Mouse (Mus musculus) ES-Bruce4 (cell line): ENCODE results near the gene Abcb5. TPM values are rescaled to one million over a fixed set of nuclear protein-coding genes. Genes with fewer than 3 reads are reported as not detected.

Experiments used
- H3K27ac ChIP-seq: 2 replicates; pipeline ENCODE4 v1.5.1; 2012; ENCODE audit warnings: low read length, inconsistent platforms; ENCODE audit not compliant: insufficient read depth
- H3K27me3 ChIP-seq: 2 replicates; pipeline ENCODE4 v1.6.1; 2012; ENCODE audit warnings: mild to moderate bottlenecking, low read length, inconsistent platforms; ENCODE audit not compliant: control insufficient read depth, poor library complexity, insufficient read depth, severe bottlenecking
- H3K36me3 ChIP-seq: 2 replicates; pipeline ENCODE4 v1.6.1; 2012; ENCODE audit warnings: inconsistent platforms, mild to moderate bottlenecking, low read length, moderate library complexity; ENCODE audit not compliant: control insufficient read depth, poor library complexity, insufficient read depth, severe bottlenecking
- H3K4me1 ChIP-seq: one replicate; pipeline ENCODE4 v1.8.1; 2011; ENCODE audit warnings: low read length; ENCODE audit not compliant: control insufficient read depth, insufficient read depth
- H3K4me3 ChIP-seq: 2 replicates; pipeline ENCODE4 v1.5.1; 2011; ENCODE audit warnings: low read depth, mild to moderate bottlenecking, low read length
- H3K9ac ChIP-seq: 2 replicates; pipeline ENCODE4 v1.6.1; 2012; ENCODE audit warnings: low read depth, mild to moderate bottlenecking, inconsistent platforms; ENCODE audit not compliant: poor library complexity, severe bottlenecking
- H3K9me3 ChIP-seq: replicated peaks from 2 replicates; pipeline ENCODE4 v1.6.1; 2012; ENCODE audit warnings: mild to moderate bottlenecking, low read length, inconsistent platforms; ENCODE audit not compliant: control insufficient read depth, poor library complexity, insufficient read depth, severe bottlenecking
- CTCF ChIP-seq: IDR thresholded peaks from one replicate; pipeline ENCODE4 v1.8.1; 2011; ENCODE audit warnings: low read depth, low read length
- EP300 ChIP-seq: IDR thresholded peaks from 2 replicates; pipeline ENCODE4 v1.6.1; 2011; ENCODE audit warnings: low read depth, low read length; ENCODE audit not compliant: insufficient read depth
- POLR2A ChIP-seq: IDR thresholded peaks from one replicate; pipeline ENCODE4 v1.8.1; 2011; ENCODE audit warnings: low read length; ENCODE audit not compliant: insufficient read depth
- polyA plus RNA-seq: library from polyadenylated mRNA; stranded (reverse); fragments of >200 nt; gene quantifications from 2 replicates; pipeline ENCODE4 v1.2.4, GENCODE M21; 2011; ENCODE audit warnings: low read depth; ENCODE audit not compliant: missing spikeins, insufficient read depth, insufficient read length

Gene Abcb5
- polyA plus RNA-seq, 1 experiment, result not detected

DNA sequence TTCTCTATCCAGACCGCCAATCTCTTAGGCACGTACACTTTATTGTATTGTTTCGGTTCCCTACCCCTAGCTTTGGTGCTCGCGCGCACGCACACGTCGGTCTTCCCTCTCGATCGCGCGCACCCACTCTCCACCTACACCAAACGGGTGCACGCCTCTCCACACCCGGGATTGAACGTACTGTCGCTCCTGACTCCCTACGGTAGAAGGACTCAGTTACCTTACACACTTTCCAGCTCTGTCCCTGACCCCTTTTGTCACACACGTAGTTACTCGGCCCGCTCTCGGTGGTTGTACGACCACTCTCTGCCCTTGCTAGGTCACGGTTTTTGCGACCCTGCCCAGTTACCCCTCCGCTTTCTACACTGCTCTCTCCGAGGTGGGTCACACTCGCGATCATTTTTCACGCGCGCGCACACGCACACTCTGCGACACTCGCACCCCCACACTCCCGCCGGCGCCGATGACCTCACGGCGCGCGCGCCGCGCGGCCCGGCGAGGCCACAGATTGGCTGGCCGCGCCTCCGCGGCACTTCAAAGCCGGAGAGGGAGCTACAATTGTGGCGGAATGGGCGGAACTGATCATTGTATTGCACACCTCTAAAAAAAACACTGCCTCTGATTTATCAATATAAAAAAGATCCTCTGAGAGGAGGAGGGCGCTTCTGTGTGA lies 119.4 kb downstream of the Abcb5 start:
- Histone ChIP-seq H3K4me1 (no peaks in the 10 kb centered on the region), H3K27me3 (peaks cover 36% of the 10 kb centered on the region), H3K27ac (no peak overlapping the region), H3K4me3 (peak overlapping the region; percentile 99), H3K9me3 (no peaks in the 10 kb centered on the region), H3K9ac (peak overlapping the region; percentile 49), H3K36me3 (no peaks in the 10 kb centered on the region)
- TF ChIP-seq POLR2A (no peak), EP300 (no peak), CTCF (no peak)

DNA sequence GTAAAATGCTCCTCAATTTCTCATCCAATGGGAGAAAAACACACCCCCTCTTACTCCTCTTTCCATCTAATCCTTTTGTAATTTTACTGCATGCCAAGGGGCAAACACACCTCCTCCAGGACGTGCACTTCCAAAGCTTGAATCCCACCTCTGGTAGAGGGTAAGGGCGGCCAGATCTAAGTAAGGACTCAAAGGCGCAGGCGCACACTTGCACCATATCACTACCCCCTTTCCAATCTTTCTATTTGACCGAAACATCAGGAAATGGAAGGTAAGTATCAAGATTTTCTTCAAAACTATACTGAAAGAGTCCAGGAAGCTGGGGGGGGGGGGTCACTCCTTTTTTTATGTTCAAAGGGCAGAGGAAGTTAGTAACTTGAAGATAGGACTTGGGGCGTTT lies 120.0 kb downstream of the Abcb5 start, which contains the start of gene Sp8:
Sp8 (plus strand) TSS at position 109 of the 400 bp plus-strand sequence.
- H3K27me3 ChIP-seq, result peaks cover 41% of the 10 kb centered on the region
- H3K36me3 ChIP-seq, result no peaks in the 10 kb centered on the region
- TF ChIP-seq EP300, result no peak
- no peak for TF ChIP-seq CTCF
- TF ChIP-seq POLR2A, result no peak
- H3K9ac ChIP-seq, result peak within 1 kb of the TSS; percentile 49
- H3K27ac ChIP-seq, result no peak within 1 kb of the TSS
- peak within 1 kb of the TSS; percentile 99 for H3K4me3 ChIP-seq
- H3K4me1 ChIP-seq, result no peaks in the 10 kb centered on the region
- H3K9me3 ChIP-seq, result no peaks in the 10 kb centered on the region

DNA sequence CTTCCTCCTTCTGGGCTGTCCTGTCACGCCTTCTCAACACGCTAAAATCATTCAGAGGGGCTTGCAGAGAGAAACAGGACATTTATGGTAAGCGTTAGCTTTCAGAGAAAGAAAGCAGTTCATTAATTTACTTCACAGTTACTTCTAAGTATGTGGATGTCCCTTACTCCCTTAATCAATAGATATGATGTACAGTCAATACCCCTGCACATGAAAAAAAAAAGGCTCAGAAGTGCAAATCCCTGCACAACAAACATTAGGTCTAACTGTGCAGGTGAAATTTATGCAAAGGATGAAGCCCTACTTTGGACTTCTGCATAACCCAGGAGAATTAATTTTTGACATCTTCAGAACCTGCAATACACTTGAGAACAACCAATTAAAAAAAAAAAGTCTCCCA lies 120.9 kb downstream of the Abcb5 start:
- Histone ChIP-seq H3K27ac (no peak overlapping the region), H3K9me3 (no peaks in the 10 kb centered on the region), H3K36me3 (no peaks in the 10 kb centered on the region), H3K4me3 (no peak overlapping the region), H3K27me3 (peaks cover 44% of the 10 kb centered on the region), H3K9ac (no peak overlapping the region), H3K4me1 (no peaks in the 10 kb centered on the region)
- TF ChIP-seq EP300 (no peak), POLR2A (no peak), CTCF (no peak)

DNA sequence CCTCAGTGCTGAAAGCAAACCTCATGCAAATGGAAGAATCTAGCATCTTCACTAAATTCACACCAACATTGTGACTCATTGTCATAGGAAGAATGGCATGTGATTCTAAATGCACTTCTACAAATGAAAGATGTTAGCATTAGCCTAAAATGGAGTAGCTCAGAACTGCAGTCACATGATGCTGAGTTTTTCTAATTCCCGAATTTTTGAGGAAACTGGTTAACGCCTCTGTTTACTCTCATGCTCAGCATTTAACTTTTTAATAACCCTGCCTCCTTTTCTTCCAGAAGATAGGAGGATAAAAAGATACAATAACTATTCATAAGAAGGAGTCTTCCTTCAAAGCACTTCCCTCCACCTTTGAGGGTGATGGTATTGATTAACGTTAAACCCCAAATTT lies 121.4 kb downstream of the Abcb5 start:
- H3K27me3 ChIP-seq, result peaks cover 40% of the 10 kb centered on the region
- H3K9me3 ChIP-seq, result no peaks in the 10 kb centered on the region
- no peak overlapping the region for H3K9ac ChIP-seq
- H3K36me3 ChIP-seq, result no peaks in the 10 kb centered on the region
- TF ChIP-seq EP300, result no peak
- TF ChIP-seq POLR2A, result no peak
- TF ChIP-seq CTCF, result no peak
- H3K4me3 ChIP-seq, result no peak overlapping the region
- H3K4me1 ChIP-seq, result no peaks in the 10 kb centered on the region
- no peak overlapping the region for H3K27ac ChIP-seq

DNA sequence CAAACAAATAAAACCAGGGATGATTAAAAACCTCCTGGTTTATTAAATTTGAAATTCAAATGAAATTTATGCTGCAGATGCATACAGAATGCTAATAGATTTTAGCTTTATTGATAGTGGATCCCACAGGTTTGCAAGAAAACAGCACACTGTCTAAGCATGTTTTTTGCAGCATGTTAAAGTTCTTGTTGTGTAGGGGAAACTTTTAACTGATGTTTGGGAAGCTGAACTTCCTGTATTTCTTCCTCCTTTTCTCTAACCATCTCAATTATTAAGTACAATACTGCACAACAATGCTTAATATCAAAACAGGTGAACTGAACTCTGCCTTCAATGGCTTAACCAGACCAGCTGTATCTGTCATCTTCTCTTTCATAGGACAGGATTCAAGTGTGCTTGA lies 122.1 kb downstream of the Abcb5 start:
- Histone ChIP-seq H3K4me3 (no peak overlapping the region), H3K9ac (no peak overlapping the region), H3K9me3 (no peaks in the 10 kb centered on the region), H3K27ac (no peak overlapping the region), H3K4me1 (no peaks in the 10 kb centered on the region), H3K27me3 (peaks cover 42% of the 10 kb centered on the region), H3K36me3 (no peaks in the 10 kb centered on the region)
- TF ChIP-seq EP300 (no peak), POLR2A (no peak), CTCF (no peak)

DNA sequence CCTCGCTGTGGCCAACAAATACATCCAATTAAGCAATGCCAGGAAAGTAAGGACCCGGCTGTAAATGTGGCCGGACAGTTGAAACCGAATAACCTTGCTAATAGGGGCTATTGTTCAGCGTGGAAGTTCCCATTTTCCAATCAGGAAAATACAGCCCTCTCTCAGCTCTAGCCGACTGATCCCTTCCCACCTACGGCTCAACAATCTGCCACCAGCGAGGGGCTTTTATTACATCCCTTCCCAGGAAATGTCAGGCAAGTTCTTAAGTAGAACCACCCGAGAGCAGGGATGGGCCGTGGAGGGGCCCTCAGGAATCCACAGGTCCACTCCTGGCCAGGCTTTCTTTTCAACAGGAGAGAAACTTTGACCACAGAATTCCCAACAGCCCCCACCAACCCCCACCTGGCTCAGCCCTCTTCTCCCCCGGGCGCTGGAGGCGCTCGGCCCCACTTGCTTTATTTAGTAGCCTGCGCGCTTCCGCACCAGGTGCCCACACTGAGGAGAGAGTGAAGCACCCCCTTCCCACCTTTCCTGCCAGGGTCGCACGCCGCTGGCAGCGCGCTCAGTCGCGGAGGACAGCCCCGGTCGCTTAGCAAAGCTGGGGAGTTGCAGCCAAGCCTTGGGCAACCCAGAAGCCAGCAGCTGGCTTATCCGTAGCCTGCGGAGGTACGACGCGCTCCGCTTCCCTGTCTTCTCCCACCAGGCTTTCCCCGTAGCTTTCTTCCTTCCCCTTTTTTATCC lies 123.4 kb downstream of the Abcb5 start:
- no peak overlapping the region for H3K27ac ChIP-seq
- H3K9ac ChIP-seq, result 0 out of 2 replicates have a peak overlapping the region, but pooled peaks have one; percentile 14
- peaks cover 41% of the 10 kb centered on the region for H3K27me3 ChIP-seq
- H3K9me3 ChIP-seq, result no peaks in the 10 kb centered on the region
- no peaks in the 10 kb centered on the region for H3K36me3 ChIP-seq
- H3K4me1 ChIP-seq, result no peaks in the 10 kb centered on the region
- TF ChIP-seq EP300 (no peak), CTCF (no peak), POLR2A (no peak)
- H3K4me3 ChIP-seq, result peak overlapping the region; percentile 45
